Mouse (Mus musculus): ENCODE measurements at regions not wholly inside any gene's neighbourhood (a gene's known extent, or its start where the extent isn't known, plus 50 kb on each side); places are given as distances from the start of the nearest gene placed in this dataset.

GRCm38 (mm10) chr13:28660151-28660550, 293.4 kb downstream of the Sox4 start:
- TF ChIP-seq CTCF (IDR thresholded peaks at IDR 0.05; ENCODE audit: borderline replicate concordance, control insufficient read depth, extremely low read depth, insufficient read depth, low read length, poor library complexity) = no peak
- TF ChIP-seq POLR2A (IDR thresholded peaks at IDR 0.05; ENCODE audit: control insufficient read depth, extremely low read depth, insufficient read depth, low read length, poor library complexity) = no peak

Data from thymus, adult 2 months (tissue).